Mouse (Mus musculus): Measurements from ENCODE around the gene Olfr316. TPM values are rescaled to one million over a fixed set of nuclear protein-coding genes. Genes with fewer than 3 reads are reported as not detected.

Olfr316 gene
- polyA plus RNA-seq, 1 experiment from 2014 or later: not detected

- H3K4me3 ChIP-seq (ENCODE audit: low read length): no peak within 1 kb of the TSS
- no peaks in the 10 kb centered on the region for H3K36me3 ChIP-seq (ENCODE audit: control insufficient read depth, insufficient read depth, low read length)
- H3K27ac ChIP-seq (ENCODE audit: low read depth, low read length): no peak within 1 kb of the TSS
- no peaks in the 10 kb centered on the region for H3K4me1 ChIP-seq (ENCODE audit: control insufficient read depth, insufficient read depth, low read length)
- no peak within 1 kb of the TSS for H3K9ac ChIP-seq (ENCODE audit: low read depth, low read length)
- no peaks in the 10 kb centered on the region for H3K9me3 ChIP-seq (ENCODE audit: control insufficient read depth, low read length)
- no peak within 1 kb of the TSS for H3K4me2 ChIP-seq (replicated peaks; ENCODE audit: low read depth, low read length)
- ATAC-seq (ENCODE audit: low FRiP score, low TSS enrichment): no peak
- no peaks in the 10 kb centered on the region for H3K27me3 ChIP-seq (ENCODE audit: control insufficient read depth, insufficient read depth, low read length)
These were observed 20.4 kb downstream of the Olfr316 start, which contains the start of gene Olfr315 for GRCm38 (mm10) chr11:58772888-58773287. Olfr315 (plus strand) TSS chr11:58773188.

- no peaks in the 10 kb centered on the region for H3K9me3 ChIP-seq (ENCODE audit: control insufficient read depth, low read length)
- H3K4me2 ChIP-seq (replicated peaks; ENCODE audit: low read depth, low read length): no peak within 1 kb of the TSS
- 77% methylated on average over 6 of the region's 6 CpGs for WGBS
- no peak within 1 kb of the TSS for H3K9ac ChIP-seq (ENCODE audit: low read depth, low read length)
- H3K4me1 ChIP-seq (ENCODE audit: control insufficient read depth, insufficient read depth, low read length): no peaks in the 10 kb centered on the region
- H3K27ac ChIP-seq (ENCODE audit: low read depth, low read length): no peak within 1 kb of the TSS
- H3K4me3 ChIP-seq (ENCODE audit: low read length): no peak within 1 kb of the TSS
- H3K27me3 ChIP-seq (ENCODE audit: control insufficient read depth, insufficient read depth, low read length): no peaks in the 10 kb centered on the region
- no peak for ATAC-seq (ENCODE audit: low FRiP score, low TSS enrichment)
- H3K36me3 ChIP-seq (ENCODE audit: control insufficient read depth, insufficient read depth, low read length): no peaks in the 10 kb centered on the region
These were observed 30.1 kb downstream of the Olfr316 start, which contains the start of gene Olfr314 for GRCm38 (mm10) chr11:58782480-58783089. Olfr314 (plus strand) TSS chr11:58782952.

- Histone ChIP-seq H3K9me3 (ENCODE audit: control insufficient read depth, low read length) (no peaks in the 10 kb centered on the region), H3K36me3 (ENCODE audit: control insufficient read depth, insufficient read depth, low read length) (no peaks in the 10 kb centered on the region), H3K27me3 (ENCODE audit: control insufficient read depth, insufficient read depth, low read length) (no peaks in the 10 kb centered on the region), H3K4me2 (replicated peaks; ENCODE audit: low read depth, low read length) (no peak overlapping the region), H3K4me3 (ENCODE audit: low read length) (no peak overlapping the region), H3K27ac (ENCODE audit: low read depth, low read length) (no peak overlapping the region), H3K4me1 (ENCODE audit: control insufficient read depth, insufficient read depth, low read length) (no peaks in the 10 kb centered on the region), H3K9ac (ENCODE audit: low read depth, low read length) (no peak overlapping the region)
- WGBS: 84% methylated on average over 2 of the region's 2 CpGs
- no peak for ATAC-seq (ENCODE audit: low FRiP score, low TSS enrichment)
These were observed 31.6 kb downstream of the Olfr316 start for GRCm38 (mm10) chr11:58784182-58784581.

- Histone ChIP-seq H3K27ac (ENCODE audit: low read depth, low read length) (no peak overlapping the region), H3K9ac (ENCODE audit: low read depth, low read length) (no peak overlapping the region), H3K27me3 (ENCODE audit: control insufficient read depth, insufficient read depth, low read length) (no peaks in the 10 kb centered on the region), H3K36me3 (ENCODE audit: control insufficient read depth, insufficient read depth, low read length) (no peaks in the 10 kb centered on the region), H3K4me2 (replicated peaks; ENCODE audit: low read depth, low read length) (no peak overlapping the region), H3K4me3 (ENCODE audit: low read length) (no peak overlapping the region), H3K4me1 (ENCODE audit: control insufficient read depth, insufficient read depth, low read length) (no peaks in the 10 kb centered on the region), H3K9me3 (ENCODE audit: control insufficient read depth, low read length) (no peaks in the 10 kb centered on the region)
- no peak for ATAC-seq (ENCODE audit: low FRiP score, low TSS enrichment)
- 90% methylated on average over 10 of the region's 10 CpGs for WGBS
These were observed 35.1 kb downstream of the Olfr316 start for GRCm38 (mm10) chr11:58787651-58788050.

GRCm38 (mm10) chr11:58788346-58788745 lies 35.8 kb downstream of the Olfr316 start:
- ATAC-seq (ENCODE audit: low FRiP score, low TSS enrichment): no peak
- Histone ChIP-seq H3K4me3 (ENCODE audit: low read length) (no peak overlapping the region), H3K4me1 (ENCODE audit: control insufficient read depth, insufficient read depth, low read length) (no peaks in the 10 kb centered on the region), H3K4me2 (replicated peaks; ENCODE audit: low read depth, low read length) (no peak overlapping the region), H3K36me3 (ENCODE audit: control insufficient read depth, insufficient read depth, low read length) (no peaks in the 10 kb centered on the region), H3K9me3 (ENCODE audit: control insufficient read depth, low read length) (no peaks in the 10 kb centered on the region), H3K27me3 (ENCODE audit: control insufficient read depth, insufficient read depth, low read length) (no peaks in the 10 kb centered on the region), H3K9ac (ENCODE audit: low read depth, low read length) (no peak overlapping the region), H3K27ac (ENCODE audit: low read depth, low read length) (no peak overlapping the region)
- 81% methylated on average over 8 of the region's 8 CpGs for WGBS

GRCm38 (mm10) chr11:58789532-58789931 lies 37.0 kb downstream of the Olfr316 start:
- 39% methylated on average over 3 of the region's 3 CpGs for WGBS
- no peaks in the 10 kb centered on the region for H3K36me3 ChIP-seq (ENCODE audit: control insufficient read depth, insufficient read depth, low read length)
- H3K4me2 ChIP-seq (replicated peaks; ENCODE audit: low read depth, low read length): no peak overlapping the region
- H3K9me3 ChIP-seq (ENCODE audit: control insufficient read depth, low read length): no peaks in the 10 kb centered on the region
- H3K27ac ChIP-seq (ENCODE audit: low read depth, low read length): no peak overlapping the region
- H3K4me1 ChIP-seq (ENCODE audit: control insufficient read depth, insufficient read depth, low read length): no peaks in the 10 kb centered on the region
- ATAC-seq (ENCODE audit: low FRiP score, low TSS enrichment): no peak
- no peaks in the 10 kb centered on the region for H3K27me3 ChIP-seq (ENCODE audit: control insufficient read depth, insufficient read depth, low read length)
- H3K4me3 ChIP-seq (ENCODE audit: low read length): no peak overlapping the region
- H3K9ac ChIP-seq (ENCODE audit: low read depth, low read length): no peak overlapping the region

- no peak overlapping the region for H3K27ac ChIP-seq (ENCODE audit: low read depth, low read length)
- H3K4me2 ChIP-seq (replicated peaks; ENCODE audit: low read depth, low read length): no peak overlapping the region
- WGBS: 51% methylated on average over 2 of the region's 2 CpGs
- no peaks in the 10 kb centered on the region for H3K4me1 ChIP-seq (ENCODE audit: control insufficient read depth, insufficient read depth, low read length)
- no peak for ATAC-seq (ENCODE audit: low FRiP score, low TSS enrichment)
- no peak overlapping the region for H3K9ac ChIP-seq (ENCODE audit: low read depth, low read length)
- H3K9me3 ChIP-seq (ENCODE audit: control insufficient read depth, low read length): no peaks in the 10 kb centered on the region
- H3K36me3 ChIP-seq (ENCODE audit: control insufficient read depth, insufficient read depth, low read length): no peaks in the 10 kb centered on the region
- no peaks in the 10 kb centered on the region for H3K27me3 ChIP-seq (ENCODE audit: control insufficient read depth, insufficient read depth, low read length)
- H3K4me3 ChIP-seq (ENCODE audit: low read length): no peak overlapping the region
These were observed 37.5 kb downstream of the Olfr316 start for GRCm38 (mm10) chr11:58790053-58790452.

GRCm38 (mm10) chr11:58790646-58791045 lies 38.1 kb downstream of the Olfr316 start:
- Histone ChIP-seq H3K36me3 (ENCODE audit: control insufficient read depth, insufficient read depth, low read length) (no peaks in the 10 kb centered on the region), H3K9me3 (ENCODE audit: control insufficient read depth, low read length) (no peaks in the 10 kb centered on the region), H3K4me2 (replicated peaks; ENCODE audit: low read depth, low read length) (no peak overlapping the region), H3K4me1 (ENCODE audit: control insufficient read depth, insufficient read depth, low read length) (no peaks in the 10 kb centered on the region), H3K27me3 (ENCODE audit: control insufficient read depth, insufficient read depth, low read length) (no peaks in the 10 kb centered on the region), H3K9ac (ENCODE audit: low read depth, low read length) (no peak overlapping the region), H3K4me3 (ENCODE audit: low read length) (no peak overlapping the region), H3K27ac (ENCODE audit: low read depth, low read length) (no peak overlapping the region)
- no peak for ATAC-seq (ENCODE audit: low FRiP score, low TSS enrichment)
- 76% methylated on average over 6 of the region's 6 CpGs for WGBS

GRCm38 (mm10) chr11:58795856-58796255 lies 43.3 kb downstream of the Olfr316 start:
- Histone ChIP-seq H3K27ac (ENCODE audit: low read depth, low read length) (no peak overlapping the region), H3K4me2 (replicated peaks; ENCODE audit: low read depth, low read length) (no peak overlapping the region), H3K4me1 (ENCODE audit: control insufficient read depth, insufficient read depth, low read length) (no peaks in the 10 kb centered on the region), H3K9me3 (ENCODE audit: control insufficient read depth, low read length) (no peaks in the 10 kb centered on the region), H3K36me3 (ENCODE audit: control insufficient read depth, insufficient read depth, low read length) (no peaks in the 10 kb centered on the region), H3K9ac (ENCODE audit: low read depth, low read length) (no peak overlapping the region), H3K4me3 (ENCODE audit: low read length) (no peak overlapping the region), H3K27me3 (ENCODE audit: control insufficient read depth, insufficient read depth, low read length) (no peaks in the 10 kb centered on the region)
- 91% methylated on average over 2 of the region's 2 CpGs for WGBS
- no peak for ATAC-seq (ENCODE audit: low FRiP score, low TSS enrichment)

Measured in kidney, embryonic 14.5 days (tissue).